Mouse (Mus musculus): Measurements from ENCODE around the gene Zdhhc24.

DNA sequence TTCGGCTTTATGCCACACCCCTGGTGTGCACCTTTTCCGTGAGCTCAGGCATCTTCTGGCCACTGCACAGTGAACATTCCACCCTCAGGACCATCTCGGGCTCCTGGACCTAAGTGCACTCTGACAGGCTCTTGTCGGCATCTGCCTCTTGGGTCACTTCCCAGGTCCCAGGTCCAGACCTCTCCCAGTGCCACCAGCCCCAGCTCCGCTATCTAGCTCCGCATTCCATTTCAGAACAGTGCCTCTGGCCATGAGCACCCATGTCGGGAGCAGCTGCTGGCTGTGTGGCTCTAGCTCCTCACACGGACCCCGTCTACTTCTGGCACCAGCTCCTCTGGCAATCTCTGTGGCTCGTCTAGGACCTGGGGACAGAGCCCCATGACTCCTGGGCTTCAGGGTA is 11.3 kb downstream of the Zdhhc24 start:
- TF ChIP-seq CTCF (IDR thresholded peaks at IDR 0.05; ENCODE audit: extremely low read depth, insufficient read depth, low read length) (no peak), POLR2A (IDR thresholded peaks at IDR 0.05; ENCODE audit: extremely low read depth, insufficient read depth, low read length) (no peak)
